Mouse (Mus musculus): Measurements from ENCODE around the gene Fancf. TPM values are rescaled to one million over a fixed set of nuclear protein-coding genes. Genes with fewer than 3 reads are reported as not detected.

Gene Fancf
- polyA plus RNA-seq (2014; fragmentation: Illumina TruSeq; extraction: RNeasy Lipid Tissue Mini Kit (QIAGEN cat#74804); ENCODE audit: low read depth, low replicate concordance): 4.8 TPM

GRCm38 (mm10) chr7:51862097-51862492 lies at the start of gene Fancf:
TSS of gene Fancf (minus strand) at chr7:51862267.

GRCm38 (mm10) chr7:51861250-51862096 lies 594 bp downstream of the Fancf start, which contains the start of gene Gas2:
TSS of gene Gas2 (plus strand) at chr7:51862015.

Other genes with a start within 250 kb of the Fancf start
- not detected for gene Slc17a6, start 240.3 kb downstream of the Fancf start, polyA plus RNA-seq (2014; fragmentation: Illumina TruSeq; extraction: RNeasy Lipid Tissue Mini Kit (QIAGEN cat#74804); ENCODE audit: low read depth, low replicate concordance)
- 94.3 TPM for gene Gas2, start 252 bp downstream of the Fancf start, polyA plus RNA-seq (2014; fragmentation: Illumina TruSeq; extraction: RNeasy Lipid Tissue Mini Kit (QIAGEN cat#74804); ENCODE audit: low read depth, low replicate concordance)
- gene Svip, start 143.8 kb upstream of the Fancf start, polyA plus RNA-seq (2014; fragmentation: Illumina TruSeq; extraction: RNeasy Lipid Tissue Mini Kit (QIAGEN cat#74804); ENCODE audit: low read depth, low replicate concordance): 27.1 TPM
- not detected for gene 1700015G11Rik, start 153.5 kb upstream of the Fancf start, polyA plus RNA-seq (2014; fragmentation: Illumina TruSeq; extraction: RNeasy Lipid Tissue Mini Kit (QIAGEN cat#74804); ENCODE audit: low read depth, low replicate concordance)

All from liver, adult 10 weeks (tissue).